ENCODE assay signal across 8 mouse cellular contexts in genomic region chr5:30915456-30915855, GRCm38 (mm10). TPM values are rescaled to one million over a fixed set of nuclear protein-coding genes. Genes with fewer than 3 reads are reported as not detected.
A peak's percentile ranks its signal among the peaks of the same experiment; 100 is the strongest.
DNase-seq lines count a peak whose midpoint lies in the region; ATAC-seq lines count a peak whose summit lies in the region.

No protein-coding gene starts in this region.

- H3K4me2 ChIP-seq in neural tube, embryonic 13.5 days, result peak overlapping the region; percentile 46

- H3K4me1 ChIP-seq in forebrain, embryonic 10.5 days, result peaks cover 84% of the 10 kb centered on the region
- H3K4me1 ChIP-seq in limb, embryonic 10.5 days, result peaks cover 94% of the 10 kb centered on the region
- peaks cover 51% of the 10 kb centered on the region for H3K4me1 ChIP-seq in neural tube, embryonic 13.5 days (replicated peaks)

- peak; percentile 47 for ATAC-seq in neural tube, embryonic 13.5 days (ENCODE audit: low read depth)
- no peak for ATAC-seq in granulocyte monocyte progenitor cell, adult 5-6 weeks (replicated peaks; ENCODE audit: poor library complexity, severe bottlenecking)

- H3K27ac ChIP-seq in forebrain, embryonic 10.5 days, result peak overlapping the region; percentile 87
- H3K27ac ChIP-seq in limb, embryonic 10.5 days, result peak overlapping the region; percentile 97
- H3K27ac ChIP-seq in neural tube, embryonic 13.5 days (replicated peaks), result 0 out of 2 replicates have a peak overlapping the region, but pooled peaks have one; percentile 34

- H3K4me3 ChIP-seq in forebrain, embryonic 10.5 days, result peak overlapping the region; percentile 44
- H3K4me3 ChIP-seq in limb, embryonic 10.5 days, result peak overlapping the region; percentile 63
- H3K4me3 ChIP-seq in neural tube, embryonic 13.5 days, result peak overlapping the region; percentile 35; the same call in 1 of the 2 replicates

- 66% methylated on average over 9 of the region's 9 CpGs for WGBS in forebrain, embryonic 10.5 days
- 61% methylated on average over 9 of the region's 9 CpGs for WGBS in limb, embryonic 10.5 days
- 70% methylated on average over 9 of the region's 9 CpGs for WGBS in neural tube, embryonic 13.5 days

- intact Hi-C loops in heart, postnatal 36 days (cut with DNase I), result loop anchor here (2.0 kb wide), 2 partner anchors 27 to 109 kb away; partner anchors contain the start of gene Agbl5
- intact Hi-C loops in left cerebral cortex, postnatal 36 days (cut with DNase I), result loop anchor here (2.0 to 10.0 kb wide), 2 partner anchors 109 to 201 kb away; partner anchors contain the start of gene Dpysl5

- peak; percentile 97 for DNase-seq in heart, adult 11 months
- no peak for DNase-seq in heart, postnatal 36 days
- DNase-seq in forebrain, embryonic 10.5 days (ENCODE audit: extremely low spot score, low spot score), result no peak
- DNase-seq in limb, embryonic 10.5 days (ENCODE audit: low spot score), result no peak
- no peak for DNase-seq in spleen, postnatal 36 days (ENCODE audit: low spot score in 2 of 2)
- no peak for DNase-seq in left cerebral cortex, postnatal 36 days (ENCODE audit: low spot score in 2 of 2)

- H3K9me3 ChIP-seq in forebrain, embryonic 10.5 days, result no peaks in the 10 kb centered on the region
- no peaks in the 10 kb centered on the region for H3K9me3 ChIP-seq in limb, embryonic 10.5 days (replicated peaks)
- H3K9me3 ChIP-seq in neural tube, embryonic 13.5 days, result no peaks in the 10 kb centered on the region

- no peaks in the 10 kb centered on the region; the same call in 1 of the 2 replicates for H3K27me3 ChIP-seq in forebrain, embryonic 10.5 days (ENCODE audit: poor library complexity, severe bottlenecking)
- no peaks in the 10 kb centered on the region for H3K27me3 ChIP-seq in limb, embryonic 10.5 days (ENCODE audit: low read depth, poor library complexity, severe bottlenecking)
- no peaks in the 10 kb centered on the region for H3K27me3 ChIP-seq in neural tube, embryonic 13.5 days

- H3K9ac ChIP-seq in neural tube, embryonic 13.5 days, result peak overlapping the region; percentile 46; the same call in 1 of the 2 replicates

- peaks cover 37% of the 10 kb centered on the region for H3K36me3 ChIP-seq in forebrain, embryonic 10.5 days (replicated peaks)
- H3K36me3 ChIP-seq in limb, embryonic 10.5 days, result peaks cover 53% of the 10 kb centered on the region
- H3K36me3 ChIP-seq in neural tube, embryonic 13.5 days, result no peaks in the 10 kb centered on the region

RNA-seq across cellular contexts. Expression of gene Emilin1, which starts 2.3 kb away (rescaled TPM):
- total RNA-seq in heart, postnatal 36 days (2021), result 10 to 100 TPM; 22.0 to 23.7 TPM
- polyA plus RNA-seq in forebrain, embryonic 10.5 days (2016; fragmentation: Nextera tagmentation; extraction: Ambion mirVana), result 78.2 and 78.3 TPM in 2 replicates
- polyA plus RNA-seq in limb, embryonic 10.5 days (2016; fragmentation: Nextera tagmentation; extraction: Ambion mirVana), result 202 and 241 TPM in 2 replicates
- 30.7 and 43.9 TPM in 2 replicates for polyA plus RNA-seq in neural tube, embryonic 13.5 days (2015; fragmentation: Nextera tagmentation; extraction: Ambion mirVana)
- total RNA-seq in granulocyte monocyte progenitor cell, adult 5-6 weeks (2014; fragmentation: Nextera tagmentation), result 78.8 and 147 TPM in 2 replicates
- total RNA-seq in granulocyte monocyte progenitor cell, adult 5-6 weeks (2017), result 124 and 152 TPM in 2 replicates
- total RNA-seq in left cerebral cortex, postnatal 36 days (2021), result 1 to 10 TPM; 1.7 to 5.1 TPM

RNA-seq across cellular contexts. Expression of gene Khk, which starts 5.8 kb away (rescaled TPM):
- 10 to 100 TPM; 19.9 to 26.6 TPM for total RNA-seq in heart, postnatal 36 days (2021)
- 7.8 and 8.9 TPM in 2 replicates for polyA plus RNA-seq in forebrain, embryonic 10.5 days (2016; fragmentation: Nextera tagmentation; extraction: Ambion mirVana)
- polyA plus RNA-seq in limb, embryonic 10.5 days (2016; fragmentation: Nextera tagmentation; extraction: Ambion mirVana), result 7.1 and 7.8 TPM in 2 replicates
- 11.4 and 11.9 TPM in 2 replicates for polyA plus RNA-seq in neural tube, embryonic 13.5 days (2015; fragmentation: Nextera tagmentation; extraction: Ambion mirVana)
- total RNA-seq in granulocyte monocyte progenitor cell, adult 5-6 weeks (2014; fragmentation: Nextera tagmentation), result 84.7 and 111 TPM in 2 replicates
- total RNA-seq in granulocyte monocyte progenitor cell, adult 5-6 weeks (2017), result 66.4 and 80.2 TPM in 2 replicates
- 10 to 100 TPM; 14.4 TPM for total RNA-seq in left cerebral cortex, postnatal 36 days (2021)

RNA-seq across cellular contexts. Expression of gene Ost4, which starts 7.9 kb away (rescaled TPM):
- 100 to 1,000 TPM; 143 to 152 TPM for total RNA-seq in heart, postnatal 36 days (2021)
- polyA plus RNA-seq in forebrain, embryonic 10.5 days (2016; fragmentation: Nextera tagmentation; extraction: Ambion mirVana), result 392 and 397 TPM in 2 replicates
- 403 and 414 TPM in 2 replicates for polyA plus RNA-seq in limb, embryonic 10.5 days (2016; fragmentation: Nextera tagmentation; extraction: Ambion mirVana)
- 258 and 278 TPM in 2 replicates for polyA plus RNA-seq in neural tube, embryonic 13.5 days (2015; fragmentation: Nextera tagmentation; extraction: Ambion mirVana)
- 361 and 454 TPM in 2 replicates for total RNA-seq in granulocyte monocyte progenitor cell, adult 5-6 weeks (2014; fragmentation: Nextera tagmentation)
- 300 and 325 TPM in 2 replicates for total RNA-seq in granulocyte monocyte progenitor cell, adult 5-6 weeks (2017)
- total RNA-seq in left cerebral cortex, postnatal 36 days (2021), result 10 to 100 TPM; 82.6 to 97.0 TPM

RNA-seq across cellular contexts. Expression of gene Agbl5, which starts 27.0 kb away (rescaled TPM):
- 1 to 10 TPM; 4.1 to 7.1 TPM for total RNA-seq in heart, postnatal 36 days (2021)
- 19.9 and 20.1 TPM in 2 replicates for polyA plus RNA-seq in forebrain, embryonic 10.5 days (2016; fragmentation: Nextera tagmentation; extraction: Ambion mirVana)
- polyA plus RNA-seq in limb, embryonic 10.5 days (2016; fragmentation: Nextera tagmentation; extraction: Ambion mirVana), result 20.4 and 29.9 TPM in 2 replicates
- polyA plus RNA-seq in neural tube, embryonic 13.5 days (2015; fragmentation: Nextera tagmentation; extraction: Ambion mirVana), result 25.8 and 29.3 TPM in 2 replicates
- total RNA-seq in granulocyte monocyte progenitor cell, adult 5-6 weeks (2014; fragmentation: Nextera tagmentation), result 8.9 and 27.6 TPM in 2 replicates
- 7.7 and 12.5 TPM in 2 replicates for total RNA-seq in granulocyte monocyte progenitor cell, adult 5-6 weeks (2017)
- total RNA-seq in left cerebral cortex, postnatal 36 days (2021), result 10 to 100 TPM; 13.5 to 20.2 TPM

RNA-seq across cellular contexts. Expression of gene Cgref1, which starts 29.9 kb away (rescaled TPM):
- under 1 TPM; 0.70 to 0.89 TPM for total RNA-seq in heart, postnatal 36 days (2021)
- 4.8 and 5.0 TPM in 2 replicates for polyA plus RNA-seq in forebrain, embryonic 10.5 days (2016; fragmentation: Nextera tagmentation; extraction: Ambion mirVana)
- polyA plus RNA-seq in limb, embryonic 10.5 days (2016; fragmentation: Nextera tagmentation; extraction: Ambion mirVana), result 1.0 and 2.5 TPM in 2 replicates
- polyA plus RNA-seq in neural tube, embryonic 13.5 days (2015; fragmentation: Nextera tagmentation; extraction: Ambion mirVana), result 33.7 and 38.1 TPM in 2 replicates
- not detected in 2 replicates for total RNA-seq in granulocyte monocyte progenitor cell, adult 5-6 weeks (2014; fragmentation: Nextera tagmentation)
- 0.62 TPM in 1 of 2 replicates, not detected in the other for total RNA-seq in granulocyte monocyte progenitor cell, adult 5-6 weeks (2017)
- total RNA-seq in left cerebral cortex, postnatal 36 days (2021), result 10 to 100 TPM; 26.1 to 26.4 TPM

Comparison
In these comparisons a context has a peak if more than half of its experiments do, and no peak if none do; other contexts are left out.
1. H3K27ac ChIP-seq: peak in every context shown above with its lines; median percentile 97 in limb, embryonic 10.5 days; 87 in forebrain, embryonic 10.5 days; 34 in neural tube, embryonic 13.5 days.